Mouse (Mus musculus): ENCODE results near the gene Ntn5.

- no peak for TF ChIP-seq POLR2A (IDR thresholded peaks at IDR 0.05; ENCODE audit: borderline replicate concordance, low read depth, low read length)
- TF ChIP-seq CTCF (IDR thresholded peaks at IDR 0.05; ENCODE audit: low read depth, low read length), result no peak
Observed at GRCm38 (mm10) chr7:45720413-45721233, 36.8 kb downstream of the Ntn5 start, which contains the start of gene Fam83e.

Measured in bone marrow macrophage, adult 2 months (primary cell).